Mouse (Mus musculus): Measurements from ENCODE around the gene Pced1b. TPM values are rescaled to one million over a fixed set of nuclear protein-coding genes. Genes with fewer than 3 reads are reported as not detected.
"Not testable (repeated sequence)": the region's sequence is repeated elsewhere in the genome, so short reads cannot be mapped to it uniquely, and the experiment has no call there.

The Pced1b gene
- 2.9 and 3.1 TPM in 2 replicates for polyA plus RNA-seq (2016; fragmentation: Nextera tagmentation; extraction: Ambion mirVana)

DNA sequence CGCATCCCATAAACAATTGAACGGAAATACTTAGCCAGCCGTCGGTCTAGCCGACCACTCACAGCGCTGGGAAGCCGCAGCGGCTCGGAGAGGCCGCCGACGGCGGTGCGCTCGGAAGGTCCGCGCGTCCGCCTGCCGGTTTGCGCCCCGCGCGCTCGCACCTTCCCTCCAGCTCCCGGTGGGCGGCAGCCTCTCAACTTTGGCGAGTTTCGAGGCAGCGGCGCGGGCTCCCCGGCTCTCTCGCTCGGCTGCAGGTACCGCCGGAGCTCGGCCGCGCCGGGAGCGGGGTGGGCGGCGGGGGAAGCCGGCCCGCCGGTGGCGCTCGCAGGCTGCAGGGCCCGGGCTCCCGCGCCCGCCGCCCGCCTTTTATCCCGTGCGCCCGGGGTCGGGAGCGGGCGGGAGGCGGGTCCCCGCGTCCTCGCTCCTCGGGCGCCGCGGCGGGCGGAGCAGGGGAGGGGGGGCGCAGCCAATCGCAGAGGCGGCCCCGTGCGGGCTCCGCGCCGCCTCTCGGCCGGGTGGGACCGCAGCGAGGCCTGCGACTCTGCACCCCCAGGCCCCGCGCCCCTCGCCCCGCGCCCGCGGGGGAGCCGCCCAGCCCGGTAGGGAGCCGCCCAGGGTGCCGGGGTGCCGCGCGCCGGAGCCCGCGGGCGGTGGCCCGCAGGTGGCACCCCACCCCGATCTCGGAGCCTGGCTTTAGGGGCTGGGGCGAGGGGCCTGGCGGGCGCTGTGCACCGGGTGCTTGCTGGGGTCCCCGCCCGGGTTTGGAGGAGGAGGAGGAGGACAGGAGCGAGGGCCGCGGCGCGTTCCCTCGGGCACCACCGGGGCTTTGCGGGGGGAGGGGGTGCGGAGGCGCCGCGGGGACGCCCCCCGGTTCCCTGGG lies at the start of gene Pced1b, which contains the start of gene Amigo2:
Gene Pced1b, plus strand, starts transcription at position 197 of the 880 bp plus-strand sequence.
Gene Amigo2, minus strand, starts transcription at position 377 of the 880 bp plus-strand sequence.
- H3K9me3 ChIP-seq, result no peaks in the 10 kb centered on the region
- H3K9ac ChIP-seq, result peak within 1 kb of the TSS; percentile 85
- peaks cover 15% of the 10 kb centered on the region for H3K27me3 ChIP-seq
- H3K27ac ChIP-seq, result peak within 1 kb of the TSS; percentile 72
- peak; percentile 83 for ATAC-seq (ENCODE audit: insufficient number of reproducible peaks, insufficient read depth, low FRiP score, low TSS enrichment)
- peak within 1 kb of the TSS; percentile 80 for H3K4me3 ChIP-seq
- peak within 1 kb of the TSS; percentile 92 for H3K4me2 ChIP-seq (replicated peaks)
- H3K4me1 ChIP-seq, result peaks cover 6% of the 10 kb centered on the region; the same call in 1 of the 2 replicates
- under 1% methylated on average over 87 of the region's 125 CpGs for WGBS
- no peaks in the 10 kb centered on the region for H3K36me3 ChIP-seq

GRCm38 (mm10) chr15:97204889-97205288 lies 42.0 kb upstream of the Pced1b start:
- Histone ChIP-seq H3K4me3 (no peak overlapping the region), H3K9me3 (no peaks in the 10 kb centered on the region), H3K36me3 (no peaks in the 10 kb centered on the region), H3K27ac (no peak overlapping the region), H3K27me3 (no peaks in the 10 kb centered on the region), H3K9ac (no peak overlapping the region), H3K4me1 (no peaks in the 10 kb centered on the region), H3K4me2 (replicated peaks) (no peak overlapping the region)
- WGBS, result 83% methylated on average over 3 of the region's 3 CpGs
- ATAC-seq (ENCODE audit: insufficient number of reproducible peaks, insufficient read depth, low FRiP score, low TSS enrichment), result no peak

DNA sequence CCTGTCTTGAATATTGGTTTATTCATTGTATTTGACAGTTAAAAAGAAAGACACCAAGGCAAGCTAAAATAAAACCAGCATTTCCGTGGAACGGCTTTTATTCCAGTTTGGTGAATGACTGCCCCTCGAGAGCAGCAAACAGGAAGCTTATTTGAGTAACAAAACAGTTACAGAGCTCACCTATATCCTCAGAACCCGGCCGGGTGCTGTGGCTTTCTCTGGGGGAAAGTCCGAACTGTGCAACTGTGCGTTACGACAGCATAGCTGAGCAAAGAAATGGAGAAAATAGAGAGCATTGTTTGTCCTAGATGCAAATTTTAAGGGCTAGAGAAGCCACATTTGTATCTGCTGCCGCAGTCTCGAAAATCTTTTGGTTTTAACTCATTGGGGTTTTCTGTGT lies 41.1 kb upstream of the Pced1b start:
- H3K9me3 ChIP-seq, result no peaks in the 10 kb centered on the region
- no peak overlapping the region for H3K9ac ChIP-seq
- WGBS, result 84% methylated on average over 10 of the region's 10 CpGs
- H3K27ac ChIP-seq, result no peak overlapping the region
- H3K36me3 ChIP-seq, result no peaks in the 10 kb centered on the region
- no peak overlapping the region for H3K4me3 ChIP-seq
- H3K4me2 ChIP-seq (replicated peaks), result no peak overlapping the region
- no peak for ATAC-seq (ENCODE audit: insufficient number of reproducible peaks, insufficient read depth, low FRiP score, low TSS enrichment)
- H3K27me3 ChIP-seq, result no peaks in the 10 kb centered on the region
- H3K4me1 ChIP-seq, result no peaks in the 10 kb centered on the region

DNA sequence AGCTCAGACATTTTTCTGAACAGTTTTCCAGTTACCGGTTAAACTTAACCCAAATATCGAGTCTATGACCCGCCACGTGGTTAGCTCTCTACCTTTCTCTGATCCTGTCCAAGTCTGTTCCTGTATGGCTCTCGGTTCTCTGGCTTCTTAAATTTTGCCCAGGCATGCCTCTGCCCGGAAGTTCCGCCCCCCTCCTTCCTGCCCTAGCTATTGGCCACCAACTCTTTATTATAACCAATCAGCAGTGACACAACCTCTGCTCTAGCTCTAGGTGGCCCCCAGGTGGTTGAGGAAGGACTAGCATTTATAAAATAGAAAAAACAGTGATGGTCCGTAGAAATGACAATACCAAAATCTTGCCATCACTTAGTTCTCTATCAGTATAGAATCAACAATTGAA lies 40.4 kb upstream of the Pced1b start:
- no peak overlapping the region for H3K9ac ChIP-seq
- H3K27me3 ChIP-seq, result no peaks in the 10 kb centered on the region
- ATAC-seq (ENCODE audit: insufficient number of reproducible peaks, insufficient read depth, low FRiP score, low TSS enrichment), result no peak
- H3K4me3 ChIP-seq, result no peak overlapping the region
- no peak overlapping the region for H3K4me2 ChIP-seq (replicated peaks)
- no peak overlapping the region for H3K27ac ChIP-seq
- H3K36me3 ChIP-seq, result no peaks in the 10 kb centered on the region
- no peaks in the 10 kb centered on the region for H3K9me3 ChIP-seq
- WGBS, result 94% methylated on average over 8 of the region's 8 CpGs
- no peaks in the 10 kb centered on the region for H3K4me1 ChIP-seq

- not testable (repeated sequence) for H3K4me1 ChIP-seq; H3K4me2 ChIP-seq (replicated peaks); H3K27ac ChIP-seq; ATAC-seq (ENCODE audit: insufficient number of reproducible peaks, insufficient read depth, low FRiP score, low TSS enrichment); H3K27me3 ChIP-seq; H3K9ac ChIP-seq; H3K4me3 ChIP-seq; H3K36me3 ChIP-seq; H3K9me3 ChIP-seq
- 77% methylated on average over 3 of the region's 3 CpGs for WGBS
Measured at GRCm38 (mm10) chr15:97209754-97210153, 37.2 kb upstream of the Pced1b start.

DNA sequence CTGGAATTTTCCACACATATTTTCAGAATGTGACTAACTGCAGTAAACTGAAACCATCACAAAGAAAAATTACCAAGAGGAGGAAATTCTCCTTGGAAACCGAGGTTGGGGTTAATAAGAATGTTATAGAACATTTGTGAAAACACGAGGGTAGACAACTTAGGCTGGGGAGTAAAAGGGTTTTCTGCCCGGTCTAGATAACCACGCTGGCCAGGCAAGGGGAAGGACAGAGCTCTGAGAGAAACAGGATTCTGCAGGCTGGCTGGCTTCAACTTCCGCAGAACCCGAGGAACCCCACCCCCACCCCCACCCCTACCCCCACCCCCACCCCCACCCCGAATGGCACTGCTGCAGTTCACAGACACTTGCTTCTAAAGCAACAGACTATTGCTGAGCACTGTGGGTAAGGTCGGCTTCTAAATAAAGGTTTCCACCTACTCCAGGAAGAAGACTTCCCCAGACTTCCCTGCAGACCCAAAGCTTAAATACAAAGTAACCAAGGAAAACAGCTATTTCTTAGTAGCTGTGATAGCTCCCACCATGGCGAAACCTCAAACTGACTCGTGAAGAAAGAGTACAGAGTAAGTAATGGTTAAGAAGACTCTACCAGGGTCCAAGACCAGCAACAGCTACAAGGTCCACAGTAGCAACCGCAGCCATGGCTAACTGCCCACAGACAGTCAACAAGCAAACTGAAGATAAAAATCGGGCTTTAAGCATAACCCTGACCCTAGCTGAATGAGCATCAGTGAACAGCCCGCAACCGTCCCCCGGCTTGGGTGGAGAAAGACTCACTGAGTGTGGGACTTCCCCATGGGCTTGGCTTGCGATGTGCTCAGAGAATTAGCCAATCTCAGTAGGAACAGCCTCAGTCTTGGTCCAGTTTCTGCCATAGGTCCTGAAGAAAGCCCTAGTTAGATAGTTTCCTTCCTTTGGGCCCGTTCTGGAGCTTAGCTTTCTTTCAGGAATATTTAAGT lies 34.1 kb upstream of the Pced1b start:
- WGBS, result 79% methylated on average over 17 of the region's 17 CpGs
- no peaks in the 10 kb centered on the region for H3K4me1 ChIP-seq
- no peak overlapping the region for H3K9ac ChIP-seq
- H3K4me3 ChIP-seq, result no peak overlapping the region
- no peaks in the 10 kb centered on the region for H3K9me3 ChIP-seq
- H3K27ac ChIP-seq, result no peak overlapping the region
- no peaks in the 10 kb centered on the region for H3K27me3 ChIP-seq
- ATAC-seq (ENCODE audit: insufficient number of reproducible peaks, insufficient read depth, low FRiP score, low TSS enrichment), result no peak
- no peaks in the 10 kb centered on the region for H3K36me3 ChIP-seq
- H3K4me2 ChIP-seq (replicated peaks), result no peak overlapping the region

GRCm38 (mm10) chr15:97216843-97217242 lies 30.1 kb upstream of the Pced1b start:
- 94% methylated on average over 5 of the region's 5 CpGs for WGBS
- ATAC-seq (ENCODE audit: insufficient number of reproducible peaks, insufficient read depth, low FRiP score, low TSS enrichment), result no peak
- no peaks in the 10 kb centered on the region for H3K9me3 ChIP-seq

DNA sequence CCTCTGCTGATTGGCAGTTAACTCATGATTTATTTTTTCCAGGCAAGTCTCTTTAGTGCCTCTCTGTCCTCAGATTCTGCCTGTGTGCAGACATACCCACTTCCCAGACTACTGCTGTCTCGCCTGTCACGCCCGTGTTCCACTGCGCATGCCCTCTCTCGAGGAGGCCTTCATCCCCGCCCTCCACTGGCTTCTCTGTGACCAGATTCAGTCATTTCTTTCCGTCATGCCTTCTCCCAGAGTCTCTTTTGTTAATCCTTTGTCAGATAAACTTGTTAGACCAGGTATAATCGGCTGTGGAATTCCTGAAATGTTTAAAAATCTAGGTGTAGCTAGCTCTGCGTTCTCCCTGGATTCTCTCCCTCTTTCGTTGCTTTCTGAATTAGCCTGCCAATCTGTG lies 23.5 kb upstream of the Pced1b start:
- H3K4me3 ChIP-seq, result no peak overlapping the region

More at GRCm38 (mm10) chr15:97216843-97217242, 30.1 kb upstream of the Pced1b start:
- no peak overlapping the region for H3K9ac ChIP-seq
- H3K4me2 ChIP-seq (replicated peaks), result no peak overlapping the region
- H3K4me3 ChIP-seq, result no peak overlapping the region
- no peaks in the 10 kb centered on the region for H3K4me1 ChIP-seq
- H3K27ac ChIP-seq, result no peak overlapping the region
- no peaks in the 10 kb centered on the region for H3K36me3 ChIP-seq
- H3K27me3 ChIP-seq, result no peaks in the 10 kb centered on the region

DNA sequence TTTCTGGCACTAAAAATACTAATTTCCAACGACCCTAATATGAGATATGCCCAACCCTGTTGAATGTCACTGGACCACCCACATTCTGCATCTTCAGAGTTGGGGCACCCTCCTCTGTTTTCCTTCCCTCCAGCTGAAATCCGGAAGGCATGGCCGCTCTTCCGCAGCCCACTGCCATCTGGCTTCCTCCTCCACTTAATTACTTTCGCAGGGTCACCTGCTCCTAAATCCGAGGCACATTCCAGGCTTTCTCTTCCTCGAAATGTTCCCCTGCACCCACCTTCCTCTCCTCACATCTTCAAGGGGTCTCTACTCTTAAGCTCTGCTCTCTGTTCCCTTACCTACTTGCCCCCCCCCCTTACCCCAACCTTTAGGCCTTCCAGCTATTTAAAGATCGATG lies 22.9 kb upstream of the Pced1b start:
- Histone ChIP-seq H3K9me3 (peaks cover 8% of the 10 kb centered on the region; the same call in 1 of the 2 replicates), H3K9ac (no peak overlapping the region), H3K4me1 (peaks cover 4% of the 10 kb centered on the region; the same call in 1 of the 2 replicates), H3K27me3 (no peaks in the 10 kb centered on the region), H3K36me3 (no peaks in the 10 kb centered on the region), H3K4me3 (no peak overlapping the region), H3K4me2 (replicated peaks) (no peak overlapping the region), H3K27ac (no peak overlapping the region)
- WGBS, result 65% methylated on average over 8 of the region's 8 CpGs
- no peak for ATAC-seq (ENCODE audit: insufficient number of reproducible peaks, insufficient read depth, low FRiP score, low TSS enrichment)

More for the DNA sequence above, 23.5 kb upstream of the Pced1b start:
- ATAC-seq (ENCODE audit: insufficient number of reproducible peaks, insufficient read depth, low FRiP score, low TSS enrichment), result no peak
- peaks cover 8% of the 10 kb centered on the region; the same call in 1 of the 2 replicates for H3K9me3 ChIP-seq
- no peak overlapping the region for H3K4me2 ChIP-seq (replicated peaks)
- H3K27me3 ChIP-seq, result no peaks in the 10 kb centered on the region
- H3K36me3 ChIP-seq, result no peaks in the 10 kb centered on the region
- no peak overlapping the region for H3K9ac ChIP-seq
- H3K27ac ChIP-seq, result no peak overlapping the region; the same call in 1 of the 2 replicates
- WGBS, result 78% methylated on average over 10 of the region's 10 CpGs
- peaks cover 4% of the 10 kb centered on the region; the same call in 1 of the 2 replicates for H3K4me1 ChIP-seq

- WGBS, result 79% methylated on average over 11 of the region's 11 CpGs
- Histone ChIP-seq H3K4me3 (no peak overlapping the region), H3K9ac (no peak overlapping the region), H3K27ac (no peak overlapping the region), H3K36me3 (no peaks in the 10 kb centered on the region), H3K27me3 (no peaks in the 10 kb centered on the region), H3K4me2 (replicated peaks) (no peak overlapping the region), H3K9me3 (no peaks in the 10 kb centered on the region), H3K4me1 (no peaks in the 10 kb centered on the region)
- ATAC-seq (ENCODE audit: insufficient number of reproducible peaks, insufficient read depth, low FRiP score, low TSS enrichment), result no peak
Measured at GRCm38 (mm10) chr15:97229494-97230077, 17.3 kb upstream of the Pced1b start.

DNA sequence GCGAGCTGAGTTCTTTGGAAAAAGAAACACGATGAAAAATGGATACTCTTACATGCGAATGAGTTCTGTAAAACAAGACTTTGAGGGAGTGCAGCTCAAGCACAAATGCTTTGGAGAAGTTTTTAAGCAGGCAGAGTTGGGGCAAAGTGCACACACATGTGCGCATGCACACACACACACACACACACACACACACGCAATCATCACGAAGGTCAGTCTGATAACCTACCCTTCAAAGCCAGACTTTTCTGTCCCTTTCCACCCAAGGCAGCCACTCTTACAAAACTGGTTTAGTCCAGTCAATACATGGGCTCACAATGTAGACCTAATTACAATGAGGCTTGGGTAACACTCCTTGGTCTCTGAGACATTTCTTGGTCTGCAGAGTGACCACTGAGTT lies 12.8 kb upstream of the Pced1b start:
- no peak overlapping the region for H3K4me3 ChIP-seq
- H3K4me1 ChIP-seq, result no peaks in the 10 kb centered on the region
- no peak for ATAC-seq (ENCODE audit: insufficient number of reproducible peaks, insufficient read depth, low FRiP score, low TSS enrichment)
- no peak overlapping the region for H3K4me2 ChIP-seq (replicated peaks)
- no peaks in the 10 kb centered on the region for H3K9me3 ChIP-seq
- H3K27ac ChIP-seq, result no peak overlapping the region
- H3K36me3 ChIP-seq, result no peaks in the 10 kb centered on the region
- H3K27me3 ChIP-seq, result no peaks in the 10 kb centered on the region
- WGBS, result 89% methylated on average over 6 of the region's 6 CpGs
- H3K9ac ChIP-seq, result no peak overlapping the region

Measured in embryonic facial prominence, embryonic 12.5 days (tissue).